Mouse (Mus musculus) hindbrain, embryonic 15.5 days (tissue): Measurements from ENCODE around the gene Hnrnpa2b1. TPM values are rescaled to one million over a fixed set of nuclear protein-coding genes. Genes with fewer than 3 reads are reported as not detected.
"Not testable (repeated sequence)": the region's sequence is repeated elsewhere in the genome, so short reads cannot be mapped to it uniquely, and the experiment has no call there.

Experiments used
- ATAC-seq: fragments of 200-750 bp; cut with Nextera tagmentation; 2 replicates; pipeline ENCODE4 v1.8.0; 2017; ENCODE audit warnings: low read depth, moderate number of reproducible peaks, moderate TSS enrichment; ENCODE audit not compliant: low FRiP score
- H3K27ac ChIP-seq: fragments of 300-500 bp; sonication (generic); replicated peaks from 2 replicates; pipeline ENCODE4 v1.5.1; 2015; ENCODE audit warnings: mild to moderate bottlenecking, inconsistent platforms
- H3K27me3 ChIP-seq: fragments of 300-500 bp; sonication (generic); 2 replicates; pipeline ENCODE4 v1.6.1; 2015; ENCODE audit warnings: control low read depth, inconsistent platforms
- H3K36me3 ChIP-seq: fragments of 300-500 bp; sonication (generic); 2 replicates; pipeline ENCODE4 v1.6.1; 2015; ENCODE audit warnings: control low read depth, inconsistent platforms
- H3K4me1 ChIP-seq: fragments of 300-500 bp; sonication (generic); replicated peaks from 2 replicates; pipeline ENCODE4 v1.6.1; 2015; ENCODE audit warnings: control low read depth, inconsistent platforms
- H3K4me2 ChIP-seq: fragments of 300-500 bp; sonication (generic); 2 replicates; pipeline ENCODE4 v1.6.1; 2015; ENCODE audit warnings: moderate library complexity, mild to moderate bottlenecking, inconsistent platforms
- H3K4me3 ChIP-seq: fragments of 300-500 bp; sonication (generic); 2 replicates; pipeline ENCODE4 v1.5.1; 2015; ENCODE audit warnings: mild to moderate bottlenecking, inconsistent platforms
- H3K9ac ChIP-seq: fragments of 300-500 bp; sonication (generic); 2 replicates; pipeline ENCODE4 v1.6.1; 2015; ENCODE audit warnings: inconsistent platforms
- H3K9me3 ChIP-seq: fragments of 300-500 bp; sonication (generic); 2 replicates; pipeline ENCODE4 v1.6.1; 2016; ENCODE audit warnings: control low read depth, inconsistent platforms
- WGBS: fragments of 180-500 bp; shearing (Covaris S2); methylation state at CpG from one replicate; pipeline ENCODE4 v1.1.7; 2015; 5-methylcytosine and 5-hydroxymethylcytosine counted together
- polyA plus RNA-seq: library from polyadenylated mRNA; unstranded; fragments of >200 nt; fragmentation: Nextera tagmentation; extraction: Ambion mirVana; gene quantifications from 2 replicates; pipeline ENCODE4 v1.2.1, GENCODE M21; 2015

The Hnrnpa2b1 gene
- polyA plus RNA-seq, 1 experiment from 2014 or later: 1,277 TPM

GRCm38 (mm10) chr6:51486076-51486710, 16.5 kb upstream of the Hnrnpa2b1 start:
- H3K36me3 ChIP-seq: peaks cover 26% of the 10 kb centered on the region
- no peaks in the 10 kb centered on the region for H3K4me1 ChIP-seq
- WGBS: 73% methylated on average over 7 of the region's 7 CpGs
- H3K4me3 ChIP-seq: no peak overlapping the region
- H3K27ac ChIP-seq: no peak overlapping the region
- no peaks in the 10 kb centered on the region for H3K27me3 ChIP-seq
- H3K9ac ChIP-seq: no peak overlapping the region
- H3K9me3 ChIP-seq: no peaks in the 10 kb centered on the region
- ATAC-seq: no peak
- no peak overlapping the region for H3K4me2 ChIP-seq

GRCm38 (mm10) chr6:51485646-51486045, 16.0 kb upstream of the Hnrnpa2b1 start:
- no peak overlapping the region for H3K9ac ChIP-seq
- ATAC-seq: no peak
- no peaks in the 10 kb centered on the region for H3K27me3 ChIP-seq
- H3K4me1 ChIP-seq: no peaks in the 10 kb centered on the region
- no peak overlapping the region for H3K27ac ChIP-seq
- H3K4me2 ChIP-seq: no peak overlapping the region
- H3K9me3 ChIP-seq: no peaks in the 10 kb centered on the region
- H3K36me3 ChIP-seq: peaks cover 31% of the 10 kb centered on the region
- 68% methylated on average over 2 of the region's 2 CpGs for WGBS
- H3K4me3 ChIP-seq: no peak overlapping the region

- WGBS: 87% methylated on average over 8 of the region's 8 CpGs
- not testable (repeated sequence) for H3K27me3 ChIP-seq, H3K4me3 ChIP-seq
Measured at GRCm38 (mm10) chr6:51484556-51484955, 14.9 kb upstream of the Hnrnpa2b1 start.

GRCm38 (mm10) chr6:51483861-51484260, 14.2 kb upstream of the Hnrnpa2b1 start:
- 92% methylated on average over 3 of the region's 3 CpGs for WGBS
- Histone ChIP-seq H3K4me1 (no peaks in the 10 kb centered on the region), H3K27me3 (no peaks in the 10 kb centered on the region), H3K27ac (no peak overlapping the region), H3K4me3 (no peak overlapping the region), H3K36me3 (peaks cover 48% of the 10 kb centered on the region), H3K9me3 (no peaks in the 10 kb centered on the region), H3K4me2 (no peak overlapping the region), H3K9ac (no peak overlapping the region)
- ATAC-seq: no peak

More at GRCm38 (mm10) chr6:51484556-51484955, 14.9 kb upstream of the Hnrnpa2b1 start:
- H3K27ac ChIP-seq, H3K9ac ChIP-seq, ATAC-seq, H3K4me1 ChIP-seq, H3K4me2 ChIP-seq, H3K9me3 ChIP-seq: not testable (repeated sequence)
- peaks cover 42% of the 10 kb centered on the region for H3K36me3 ChIP-seq

- Histone ChIP-seq H3K27me3 (no peaks in the 10 kb centered on the region), H3K9ac (no peak overlapping the region), H3K27ac (no peak overlapping the region), H3K36me3 (peaks cover 62% of the 10 kb centered on the region), H3K4me1 (no peaks in the 10 kb centered on the region), H3K4me2 (no peak overlapping the region), H3K9me3 (no peaks in the 10 kb centered on the region), H3K4me3 (no peak overlapping the region)
- ATAC-seq: no peak
- 90% methylated on average over 8 of the region's 8 CpGs for WGBS
Measured at GRCm38 (mm10) chr6:51481548-51481947, 11.9 kb upstream of the Hnrnpa2b1 start.

- Histone ChIP-seq H3K27ac (no peak overlapping the region), H3K4me3 (no peak overlapping the region), H3K27me3 (no peaks in the 10 kb centered on the region), H3K36me3 (peaks cover 65% of the 10 kb centered on the region), H3K9ac (no peak overlapping the region), H3K4me1 (peaks cover 1% of the 10 kb centered on the region; the same call in 1 of the 2 replicates), H3K4me2 (no peak overlapping the region), H3K9me3 (no peaks in the 10 kb centered on the region)
- WGBS: 96% methylated on average over 4 of the region's 4 CpGs
- ATAC-seq: no peak
Measured at GRCm38 (mm10) chr6:51479136-51479731, 9.5 kb upstream of the Hnrnpa2b1 start.

- Histone ChIP-seq H3K4me1 (peaks cover 26% of the 10 kb centered on the region), H3K36me3 (peaks cover 20% of the 10 kb centered on the region), H3K27me3 (no peaks in the 10 kb centered on the region), H3K27ac (peak overlapping the region; percentile 65), H3K4me3 (peak overlapping the region; percentile 79), H3K9ac (peak overlapping the region; percentile 59), H3K9me3 (no peaks in the 10 kb centered on the region), H3K4me2 (peak overlapping the region; percentile 68)
- no peak for ATAC-seq
- 40% methylated on average over 4 of the region's 4 CpGs for WGBS
Measured at GRCm38 (mm10) chr6:51472213-51472612, 2.5 kb upstream of the Hnrnpa2b1 start.

GRCm38 (mm10) chr6:51471782-51472181, 2.1 kb upstream of the Hnrnpa2b1 start:
- peak overlapping the region; percentile 59 for H3K9ac ChIP-seq
- peak overlapping the region; percentile 68 for H3K4me2 ChIP-seq
- H3K36me3 ChIP-seq: peaks cover 21% of the 10 kb centered on the region
- WGBS: 7% methylated on average over 3 of the region's 3 CpGs
- peak overlapping the region; percentile 79 for H3K4me3 ChIP-seq
- no peaks in the 10 kb centered on the region for H3K9me3 ChIP-seq
- peaks cover 30% of the 10 kb centered on the region for H3K4me1 ChIP-seq
- H3K27me3 ChIP-seq: no peaks in the 10 kb centered on the region
- peak overlapping the region; percentile 65 for H3K27ac ChIP-seq
- ATAC-seq: no peak

- peak overlapping the region; percentile 79 for H3K4me3 ChIP-seq
- H3K9ac ChIP-seq: peak overlapping the region; percentile 99
- peaks cover 37% of the 10 kb centered on the region for H3K4me1 ChIP-seq
- peak overlapping the region; percentile 68 for H3K4me2 ChIP-seq
- H3K36me3 ChIP-seq: peaks cover 22% of the 10 kb centered on the region
- ATAC-seq: 0 out of 2 replicates have a peak, but pooled peaks have one; percentile 9
- no peaks in the 10 kb centered on the region for H3K27me3 ChIP-seq
- WGBS: 1% methylated on average over 10 of the region's 10 CpGs
- peak overlapping the region; percentile 100 for H3K27ac ChIP-seq
- H3K9me3 ChIP-seq: no peaks in the 10 kb centered on the region
Measured at GRCm38 (mm10) chr6:51471179-51471505, 1.4 kb upstream of the Hnrnpa2b1 start.

GRCm38 (mm10) chr6:51470311-51471178, 851 bp upstream of the Hnrnpa2b1 start, which contains the start of gene Cbx3:
Gene Cbx3 (plus strand): TSS chr6:51470360.
- under 1% methylated on average over 80 of the region's 99 CpGs for WGBS
- Histone ChIP-seq H3K4me1 (peaks cover 43% of the 10 kb centered on the region), H3K4me2 (peak within 1 kb of the TSS; percentile 68), H3K27ac (peak within 1 kb of the TSS; percentile 100), H3K27me3 (no peaks in the 10 kb centered on the region), H3K9me3 (no peaks in the 10 kb centered on the region), H3K4me3 (peak within 1 kb of the TSS; percentile 79), H3K36me3 (peaks cover 23% of the 10 kb centered on the region), H3K9ac (peak within 1 kb of the TSS; percentile 99)
- ATAC-seq: peak; percentile 88

- H3K27ac ChIP-seq: peak overlapping the region; percentile 100
- no peaks in the 10 kb centered on the region for H3K27me3 ChIP-seq
- under 1% methylated on average over 63 of the region's 63 CpGs for WGBS
- no peaks in the 10 kb centered on the region for H3K9me3 ChIP-seq
- peak overlapping the region; percentile 68 for H3K4me2 ChIP-seq
- peak; percentile 13; the same call in 1 of the 2 replicates for ATAC-seq
- H3K36me3 ChIP-seq: peaks cover 30% of the 10 kb centered on the region
- H3K4me1 ChIP-seq: peaks cover 48% of the 10 kb centered on the region
- H3K4me3 ChIP-seq: peak overlapping the region; percentile 79
- peak overlapping the region; percentile 98 for H3K9ac ChIP-seq
Measured at GRCm38 (mm10) chr6:51468891-51469561, 668 bp downstream of the Hnrnpa2b1 start.
